Mouse (Mus musculus): ENCODE measurements around the gene Stk36.

DNA sequence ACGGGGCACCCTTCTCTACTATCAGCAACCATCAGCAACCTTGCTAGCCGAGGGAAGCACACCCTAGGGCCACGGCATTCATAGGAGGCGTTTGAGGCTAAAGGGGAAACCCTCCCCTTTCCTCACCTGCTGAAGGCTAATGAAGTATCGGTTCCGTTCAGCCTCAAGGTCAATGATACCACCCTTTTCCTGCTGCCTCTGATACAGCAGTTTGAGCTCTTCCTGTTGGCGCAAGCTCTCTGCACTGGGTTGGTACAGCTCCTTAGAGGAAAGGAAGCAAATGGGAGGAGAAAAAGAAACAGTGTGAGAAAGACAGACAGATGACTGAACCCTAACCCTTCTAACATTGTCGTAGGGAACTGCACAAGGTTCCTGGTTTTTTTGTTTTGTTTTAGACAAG, 6.8 kb upstream of the Stk36 start:
- TF ChIP-seq GATA1 (IDR thresholded peaks at IDR 0.05; ENCODE audit: borderline replicate concordance, low read length) (no peak), FLI1 (IDR thresholded peaks at IDR 0.05; ENCODE audit: low read length) (no peak)
